Mouse (Mus musculus): ENCODE measurements around the gene Mospd3.

The Mospd3 gene

GRCm38 (mm10) chr5:137600619-137601364 is at the start of gene Mospd3:
TSS of gene Mospd3 (minus strand) at chr5:137601058.
- peak; percentile 93 for DNase-seq (ENCODE audit: low spot score)

GRCm38 (mm10) chr5:137649669-137650571 is 49.1 kb upstream of the Mospd3 start:
- no peak for DNase-seq (ENCODE audit: low spot score)

DNA sequence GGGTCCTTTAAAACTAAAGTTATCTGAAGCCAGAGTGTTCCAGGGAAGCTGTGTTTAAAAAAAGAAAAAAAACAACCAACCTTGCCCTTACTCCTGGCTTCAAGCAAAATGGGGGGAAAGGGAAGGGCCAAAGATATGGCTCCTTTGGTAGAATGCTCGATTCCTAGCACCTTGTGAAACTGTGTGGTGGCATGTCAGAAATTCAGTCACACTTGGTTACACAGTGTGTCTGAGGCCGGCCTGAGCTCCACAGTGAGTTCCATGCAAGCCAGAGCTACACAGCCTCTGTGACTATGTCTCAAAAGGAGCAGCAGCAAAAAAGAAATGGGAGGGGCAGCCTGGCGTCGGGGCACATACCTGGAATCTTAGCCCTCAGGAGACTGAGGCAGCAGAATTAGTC is 48.4 kb upstream of the Mospd3 start:
- no peak for DNase-seq (ENCODE audit: low spot score)

DNA sequence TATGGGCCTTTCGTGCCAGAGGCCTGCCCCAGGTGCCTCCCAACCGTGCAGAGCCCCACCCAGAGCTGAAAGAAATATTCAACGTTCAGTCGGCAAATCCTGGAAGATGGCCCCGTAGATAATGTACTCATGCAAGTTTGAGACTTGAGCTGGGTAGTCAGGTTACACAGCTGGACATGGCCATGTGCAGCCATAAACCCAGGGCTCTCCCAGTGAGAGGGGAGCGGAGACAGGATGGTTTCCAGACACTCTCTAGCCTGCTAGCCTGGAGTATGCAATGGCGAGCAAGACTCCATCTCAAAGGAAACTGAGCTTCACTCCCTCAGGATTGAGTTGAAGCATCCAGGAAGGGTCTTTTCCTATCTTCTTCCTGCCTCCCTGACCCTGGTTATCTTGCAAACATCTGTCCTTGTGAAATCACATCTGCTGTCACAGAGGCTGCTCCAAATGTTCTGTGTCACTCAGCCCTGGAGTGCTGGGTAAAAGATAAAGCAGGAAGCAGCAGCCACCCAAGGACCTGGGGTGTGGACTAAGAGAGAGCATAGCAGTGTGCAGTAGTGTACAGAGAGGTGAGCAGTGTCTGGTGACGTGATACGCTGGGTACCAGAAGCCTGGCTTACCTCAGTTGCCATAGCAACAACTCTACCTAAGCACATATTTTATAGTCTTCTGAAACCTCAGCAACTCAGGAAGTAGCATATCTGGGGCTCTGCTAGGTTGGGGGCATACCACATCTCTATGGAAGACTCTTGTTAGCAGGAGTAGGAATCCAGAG is 47.2 kb upstream of the Mospd3 start:
- peak; percentile 39 for DNase-seq (ENCODE audit: low spot score)

GRCm38 (mm10) chr5:137645652-137646091 is 44.8 kb upstream of the Mospd3 start, which contains the start of gene Irs3:
TSS of gene Irs3 (minus strand) at chr5:137645714.
- DNase-seq (ENCODE audit: low spot score): no peak

DNA sequence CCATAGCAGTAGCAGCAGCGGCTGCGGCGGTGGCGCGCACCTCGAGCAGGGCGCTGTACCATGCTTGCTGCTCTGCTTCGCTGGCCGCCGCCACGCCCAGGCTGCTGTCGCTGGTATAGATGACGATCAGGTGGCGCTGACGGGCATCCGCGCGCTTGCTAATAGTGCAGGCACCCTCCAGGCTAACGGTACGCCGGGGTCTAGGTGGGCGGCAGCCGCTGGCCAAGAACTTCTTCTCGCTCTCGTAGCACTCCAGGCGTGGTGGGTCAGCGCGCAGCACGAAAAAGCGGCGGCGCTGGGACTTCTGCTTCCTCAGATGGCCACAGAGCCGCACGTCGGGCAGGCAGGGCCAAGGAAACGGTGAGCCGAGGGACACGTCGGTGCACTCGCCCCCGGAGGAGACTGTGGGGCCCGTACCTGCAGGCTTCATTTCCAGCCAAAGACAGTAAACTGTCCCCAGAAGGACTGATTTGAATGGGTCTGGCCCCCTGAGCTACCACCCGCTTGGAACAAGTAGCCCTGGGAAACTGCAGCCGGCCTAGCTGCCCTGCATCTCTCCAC is 44.3 kb upstream of the Mospd3 start:
- DNase-seq (ENCODE audit: low spot score): peak; percentile 44

- DNase-seq (ENCODE audit: low spot score): no peak
Observed at GRCm38 (mm10) chr5:137644484-137644883, 43.6 kb upstream of the Mospd3 start.

GRCm38 (mm10) chr5:137642886-137643285 is 42.0 kb upstream of the Mospd3 start:
- no peak for DNase-seq (ENCODE audit: low spot score)

DNA sequence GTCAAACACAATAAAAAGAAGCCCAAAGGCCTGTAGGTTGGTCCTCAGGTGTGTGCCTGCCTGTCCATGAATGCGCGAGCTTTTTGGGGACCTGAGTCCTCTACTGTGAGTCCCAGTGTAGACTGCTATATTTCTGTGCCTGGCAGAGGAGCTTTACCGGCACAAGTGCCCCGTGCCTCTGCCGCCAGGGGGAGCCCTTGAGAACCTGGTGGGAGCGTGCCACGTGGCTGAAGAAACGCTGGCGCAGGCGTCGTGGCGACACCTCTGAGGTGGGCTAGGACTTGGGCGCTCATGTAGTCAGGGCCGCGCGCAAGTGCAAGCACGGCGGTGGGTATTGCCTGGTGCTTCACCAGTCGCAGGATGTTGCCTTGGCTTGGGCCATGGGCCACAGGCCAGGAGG is 40.2 kb upstream of the Mospd3 start, which contains the start of gene Sap25:
Sap25 (plus strand) TSS at position 281 of the 400 bp plus-strand sequence.
- peak; percentile 36 for DNase-seq (ENCODE audit: low spot score)

DNA sequence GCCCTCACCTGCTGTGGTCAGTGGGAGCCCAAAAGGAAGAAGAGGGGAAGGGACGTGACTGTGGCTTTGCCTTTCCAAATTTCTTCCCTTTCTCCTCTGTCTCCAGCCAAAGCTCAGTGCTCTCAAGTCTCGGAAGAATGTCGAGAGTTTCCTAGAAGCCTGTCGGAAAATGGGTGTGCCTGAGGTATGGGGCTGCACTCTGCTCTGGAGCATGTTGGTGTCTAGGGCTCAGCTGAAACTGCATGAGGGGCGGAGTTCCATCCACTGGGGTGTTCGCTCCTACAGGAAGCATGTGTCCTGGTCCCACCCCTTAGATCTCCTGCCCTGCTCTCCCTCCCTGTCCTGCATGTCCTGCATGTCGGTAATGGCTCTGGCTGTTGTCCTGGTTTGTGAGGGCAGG is 38.6 kb upstream of the Mospd3 start:
- no peak for DNase-seq (ENCODE audit: low spot score)

GRCm38 (mm10) chr5:137633397-137634084 is 32.7 kb upstream of the Mospd3 start:
- no peak for DNase-seq (ENCODE audit: low spot score)

DNA sequence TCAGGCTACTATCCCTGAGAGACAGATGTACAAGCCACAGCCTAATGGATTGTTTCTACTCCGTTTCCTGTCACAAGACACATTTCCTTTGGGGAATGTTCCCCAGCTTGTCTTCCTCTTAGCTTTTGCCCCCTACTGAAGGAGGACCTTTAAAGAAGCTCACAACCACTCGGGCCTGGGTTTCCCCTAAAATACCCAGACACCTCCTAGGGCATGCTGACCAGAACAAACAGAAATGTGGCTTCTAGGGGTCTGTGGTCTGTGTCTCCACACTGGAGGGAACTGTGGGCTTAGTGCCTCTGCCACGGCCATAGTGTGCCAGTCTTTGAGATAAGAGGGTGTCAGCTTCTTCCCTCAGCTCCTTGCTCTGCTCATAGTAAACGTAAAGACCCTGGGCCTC is 30.7 kb upstream of the Mospd3 start:
- peak; percentile 47 for DNase-seq (ENCODE audit: low spot score)

GRCm38 (mm10) chr5:137631171-137631570 is 30.3 kb upstream of the Mospd3 start:
- DNase-seq (ENCODE audit: low spot score): peak; percentile 88

- no peak for DNase-seq (ENCODE audit: low spot score)
Observed at GRCm38 (mm10) chr5:137630602-137631001, 29.7 kb upstream of the Mospd3 start.

DNA sequence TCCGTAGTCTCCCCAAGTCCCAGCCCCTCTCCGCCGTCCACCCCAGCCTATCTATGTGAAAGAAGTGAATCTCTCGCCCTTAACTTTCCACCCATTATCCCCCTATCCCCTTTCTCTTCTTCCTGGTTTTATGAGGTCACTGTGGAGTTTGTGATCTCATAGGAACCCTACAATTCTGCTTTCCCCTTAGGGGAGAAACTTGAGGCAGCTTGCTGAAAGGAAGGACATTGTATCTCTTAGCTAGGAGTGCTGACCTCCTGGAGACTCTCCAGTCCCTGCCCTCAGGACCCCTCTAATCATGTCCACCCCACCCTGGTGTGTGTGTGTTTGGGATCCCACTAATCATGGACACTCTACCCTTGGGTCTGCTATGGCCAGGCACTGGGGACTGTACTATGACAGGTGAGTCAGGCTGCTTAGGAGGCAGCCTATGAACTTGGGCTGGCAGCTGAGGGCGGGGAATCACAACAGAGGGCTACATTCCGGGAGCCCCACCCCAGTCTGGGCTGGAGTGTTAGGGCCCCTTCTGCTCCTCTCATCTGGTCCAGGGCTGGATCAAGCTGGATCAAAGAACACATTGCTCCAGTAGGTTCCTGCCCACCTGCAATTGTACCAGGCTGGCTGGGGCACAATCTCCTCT is 29.2 kb upstream of the Mospd3 start:
- peak; percentile 32 for DNase-seq (ENCODE audit: low spot score)

GRCm38 (mm10) chr5:137629306-137629721 is 28.5 kb upstream of the Mospd3 start:
- DNase-seq (ENCODE audit: low spot score): no peak

- DNase-seq (ENCODE audit: low spot score): peak; percentile 100
Observed at GRCm38 (mm10) chr5:137628498-137629305, 27.8 kb upstream of the Mospd3 start, which contains the start of the genes Fbxo24, Lrch4 and Gm20605. TSS of gene Fbxo24 (minus strand) at chr5:137629002. TSS of gene Lrch4 (plus strand) at chr5:137629121. TSS of gene Gm20605 (plus strand) at chr5:137629175.

- DNase-seq (ENCODE audit: low spot score): no peak
Observed at GRCm38 (mm10) chr5:137627991-137628390, 27.1 kb upstream of the Mospd3 start.

DNA sequence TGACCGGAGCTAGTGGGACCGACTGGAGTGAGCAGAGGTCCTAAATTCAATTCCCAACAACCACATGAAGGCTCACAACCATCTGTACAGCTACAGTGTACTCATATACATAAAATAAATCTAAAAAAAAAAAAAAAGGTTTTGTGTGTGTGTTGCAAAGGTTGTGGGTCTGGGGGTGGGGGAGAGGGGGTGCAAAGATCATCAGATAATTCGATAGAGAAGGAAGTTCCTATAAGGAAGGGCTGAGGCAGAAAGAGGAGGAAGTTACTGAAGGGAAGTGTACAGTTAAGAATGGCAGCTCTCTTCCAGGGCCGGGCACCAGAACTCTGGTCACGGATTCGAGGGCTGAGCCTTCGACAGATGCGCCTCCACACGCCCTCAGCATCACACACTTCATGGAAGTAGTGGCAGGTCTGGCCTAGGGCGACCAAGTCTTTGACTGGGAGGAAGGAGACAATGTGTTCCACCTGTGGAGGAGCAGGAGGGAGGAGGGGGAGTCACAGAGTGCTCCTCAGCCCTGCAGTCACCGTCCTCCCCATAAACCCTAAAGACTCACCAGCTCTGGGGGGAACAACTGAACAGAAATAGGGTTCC is 23.2 kb upstream of the Mospd3 start:
- no peak for DNase-seq (ENCODE audit: low spot score)
